Mouse (Mus musculus) ovary, postnatal 14 days (tissue): ENCODE data around the gene Eml3.

Source experiments
- DNase-seq: peaks from one replicate; pipeline ENCODE4 v3.0.0; 2022; ENCODE audit warnings: low spot score

The Eml3 gene

GRCm38 (mm10) chr19:8988346-8989065 lies 59.2 kb downstream of the Eml3 start:
- DNase-seq: no peak

DNA sequence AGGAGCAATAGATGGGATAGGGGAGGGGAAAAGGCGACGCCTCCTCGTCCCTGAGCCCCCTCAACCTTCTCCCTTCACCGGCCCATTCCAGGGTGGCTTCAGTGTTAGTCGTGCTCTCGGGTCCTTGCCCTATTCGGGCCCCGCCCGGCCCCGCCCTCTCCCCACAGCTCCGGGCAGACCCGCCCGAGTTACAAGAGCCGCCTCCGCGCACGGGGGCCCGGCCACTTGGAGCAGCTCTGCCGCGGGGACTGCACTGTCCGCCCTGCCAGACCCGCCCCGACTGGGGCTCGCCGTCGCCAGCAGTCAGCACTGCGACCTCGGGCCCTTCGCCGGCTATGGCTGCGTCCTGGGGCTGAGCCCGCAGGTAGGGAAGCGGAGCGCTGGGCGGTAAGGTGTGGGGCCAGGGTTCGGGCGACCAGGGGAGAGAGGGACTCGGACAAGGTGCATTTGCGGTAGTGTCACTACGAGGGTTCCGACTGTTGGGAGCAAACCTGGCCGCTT lies 59.8 kb downstream of the Eml3 start, which contains the start of gene Ahnak:
TSS of gene Ahnak (plus strand) at position 219 of the 501 bp plus-strand sequence.
- peak; percentile 67 for DNase-seq

- peak; percentile 84 for DNase-seq
Measured at GRCm38 (mm10) chr19:8989567-8990431, 60.4 kb downstream of the Eml3 start.

DNA sequence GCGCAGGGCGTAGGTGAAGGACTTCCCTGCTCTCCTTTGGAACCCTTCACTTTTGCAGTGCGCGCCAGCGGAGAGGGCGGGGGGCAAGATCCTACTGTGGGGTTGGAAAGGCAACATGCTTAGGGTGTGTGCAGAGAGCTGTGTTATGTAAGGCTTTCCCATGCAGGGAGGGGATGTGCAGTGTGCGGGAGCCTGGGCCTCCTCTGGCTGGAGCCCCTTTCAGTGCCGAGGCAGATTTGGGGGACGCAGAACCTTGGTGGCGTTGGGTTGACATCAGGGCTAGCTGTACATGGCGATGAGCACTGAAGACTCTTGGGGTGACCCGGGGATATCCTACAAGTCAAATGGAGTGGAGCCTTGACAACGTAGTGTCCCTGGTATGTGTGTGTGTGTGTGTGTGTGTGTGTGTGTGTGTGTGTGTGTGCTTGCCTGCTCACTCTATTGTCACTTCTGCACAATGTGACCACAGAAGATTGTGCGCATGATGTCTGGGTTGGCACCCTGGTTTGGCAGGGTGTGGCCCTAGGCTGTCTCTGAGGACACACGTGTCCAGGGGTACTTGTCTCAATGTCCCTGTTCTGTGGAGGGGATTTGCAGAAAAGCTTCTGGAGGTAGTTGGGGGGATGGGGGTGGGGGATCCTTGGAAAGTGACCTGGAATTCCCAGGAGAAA lies 61.2 kb downstream of the Eml3 start:
- no peak for DNase-seq
